Mouse (Mus musculus) gastrocnemius, adult 2 months (tissue): ENCODE results near the gene Dhx58. TPM values are rescaled to one million over a fixed set of nuclear protein-coding genes. Genes with fewer than 3 reads are reported as not detected.

ENCODE experiments used
- DNase-seq: peaks from one replicate; pipeline ENCODE4 v3.0.0; 2022
- H3K27ac ChIP-seq: fragments of 200-600 bp; 2 replicates; pipeline ENCODE4 v1.8.1; 2022; ENCODE audit warnings: mild to moderate bottlenecking
- H3K4me3 ChIP-seq: fragments of 200-600 bp; 2 replicates; pipeline ENCODE4 v1.8.1; 2022; ENCODE audit warnings: mild to moderate bottlenecking, moderate library complexity
- CTCF ChIP-seq: fragments of 200-600 bp; IDR thresholded peaks from 2 replicates; pipeline ENCODE4 v1.8.1; 2022; ENCODE audit warnings: antibody characterized with exemption, mild to moderate bottlenecking, moderate library complexity
- intact Hi-C: fragments of 180-260 bp; cut with DNase I; formaldehyde crosslinking; loops from one replicate; pipeline ENCODE4 v1.15.1; 2025
- long read RNA-seq, 2 experiments: library from polyadenylated mRNA; stranded (forward); transcript quantifications; one replicate each; pipeline ENCODE4 v2.0.0; 2021
- total RNA-seq, 2 experiments: library from RNA; stranded (reverse); gene quantifications; 2 replicates each; pipeline ENCODE4 v1.2.3; 2021

The Dhx58 gene
- under 1 TPM; 0.38 to 0.39 TPM for total RNA-seq
- long read RNA-seq, experiment 1: 0 reads
- long read RNA-seq, experiment 2, partial matches to known transcripts: 0 of 1 reads
- long read RNA-seq, experiment 2, other reads (novel, unspliced or antisense): 0 of 1 reads

- TF ChIP-seq CTCF: no peak
- peak; percentile 62 for DNase-seq
- intact Hi-C loops: loop anchor here (2.0 kb wide), 1 partner anchor 77 kb away; no protein-coding TSS in a partner anchor
- H3K27ac ChIP-seq: peak within 1 kb of the TSS; percentile 77
- peak within 1 kb of the TSS; percentile 65 for H3K4me3 ChIP-seq
Observed at GRCm38 (mm10) chr11:100703851-100704531, at the start of gene Dhx58. Gene Dhx58 (minus strand): TSS chr11:100704271.

DNA sequence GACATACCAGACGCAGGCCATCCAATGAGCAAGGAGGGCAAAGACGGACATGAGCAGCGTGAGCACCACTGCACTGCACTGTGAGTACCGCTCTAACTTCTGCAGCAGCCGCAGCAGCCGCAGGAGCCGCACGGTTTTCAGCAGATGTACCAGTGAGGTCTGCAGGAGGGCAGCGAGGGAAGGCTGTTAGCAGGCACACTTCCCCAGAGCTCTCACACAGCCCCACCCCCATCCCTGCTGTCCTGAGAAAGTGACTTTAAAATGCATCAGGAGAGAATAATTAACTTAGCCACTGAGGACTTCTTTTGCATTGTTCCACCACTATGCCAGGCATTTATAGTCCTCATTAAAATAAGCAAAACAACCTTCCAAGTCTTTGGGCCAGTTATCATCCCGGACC is 48.2 kb upstream of the Dhx58 start:
- no peak for TF ChIP-seq CTCF
- intact Hi-C loops: no loop called here
- no peak overlapping the region for H3K4me3 ChIP-seq
- no peak for DNase-seq
- H3K27ac ChIP-seq: no peak overlapping the region

DNA sequence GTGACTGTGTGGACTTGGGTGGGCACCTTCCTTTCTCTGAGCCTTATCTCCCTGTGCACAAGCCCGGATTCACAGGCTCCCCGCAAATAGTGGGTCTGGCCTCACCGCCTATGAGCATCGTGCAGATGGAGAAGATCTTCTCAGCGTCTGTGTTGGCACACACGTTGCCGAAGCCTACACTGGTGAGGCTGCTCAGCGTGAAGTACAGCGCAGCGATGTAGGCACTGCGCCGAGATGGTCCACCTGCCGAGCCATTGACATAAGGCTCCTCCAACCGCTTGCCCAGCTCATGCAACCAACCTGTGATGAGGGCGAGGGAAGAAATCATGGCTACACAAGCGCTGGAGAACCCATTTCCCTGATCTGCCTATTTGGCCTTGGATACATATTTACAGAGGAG is 46.1 kb upstream of the Dhx58 start:
- Histone ChIP-seq H3K27ac (no peak overlapping the region), H3K4me3 (no peak overlapping the region)
- no peak for TF ChIP-seq CTCF
- intact Hi-C loops: no loop called here
- no peak for DNase-seq

DNA sequence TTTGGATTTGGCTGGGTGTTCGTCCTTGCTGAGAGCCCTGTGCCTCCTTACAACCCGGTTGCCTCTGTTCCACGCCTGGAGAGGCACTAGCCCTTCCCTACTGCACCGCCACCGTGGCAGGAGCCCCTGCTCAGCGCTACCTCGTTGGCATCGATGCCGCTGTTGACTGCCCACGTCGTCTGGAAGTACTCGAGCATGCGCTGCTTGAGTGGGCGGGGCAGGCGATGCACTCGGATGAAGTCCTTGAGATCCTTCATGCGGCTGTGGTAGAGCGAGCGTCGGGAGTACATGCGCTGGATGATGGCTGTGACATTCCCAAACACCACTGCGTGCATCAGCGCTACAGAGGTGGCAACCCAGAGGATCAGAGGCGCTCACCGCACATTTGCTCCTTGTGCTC is 45.4 kb upstream of the Dhx58 start:
- Histone ChIP-seq H3K27ac (no peak overlapping the region), H3K4me3 (no peak overlapping the region)
- TF ChIP-seq CTCF: no peak
- DNase-seq: no peak
- intact Hi-C loops: no loop called here

DNA sequence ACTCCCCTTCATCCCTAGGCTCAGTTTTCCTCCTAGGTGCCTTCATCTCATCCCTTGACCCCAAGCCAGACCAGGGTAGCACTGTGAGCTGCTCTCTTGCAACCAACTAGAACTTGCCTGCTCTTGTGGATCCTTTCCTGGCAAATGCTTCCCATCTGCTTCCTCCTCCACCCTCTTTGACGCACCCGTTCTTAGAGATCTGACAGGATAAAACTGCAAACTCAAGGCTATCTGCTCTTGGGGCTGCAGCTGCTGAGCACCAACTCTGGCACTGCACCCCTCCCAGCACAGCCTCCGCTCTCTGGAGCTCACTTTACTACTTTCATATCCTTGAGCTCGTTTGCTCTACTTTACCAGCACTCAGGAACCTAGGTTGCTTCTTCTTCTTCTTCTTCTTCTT is 44.5 kb upstream of the Dhx58 start:
- no peak for DNase-seq
- intact Hi-C loops: no loop called here
- no peak overlapping the region for H3K27ac ChIP-seq

GRCm38 (mm10) chr11:100747114-100747513 is 43.0 kb upstream of the Dhx58 start:
- TF ChIP-seq CTCF: no peak
- H3K4me3 ChIP-seq: no peak overlapping the region
- intact Hi-C loops: no loop called here
- no peak overlapping the region for H3K27ac ChIP-seq
- DNase-seq: no peak

More for the DNA sequence above, 44.5 kb upstream of the Dhx58 start:
- no peak for TF ChIP-seq CTCF
- H3K4me3 ChIP-seq: no peak overlapping the region

DNA sequence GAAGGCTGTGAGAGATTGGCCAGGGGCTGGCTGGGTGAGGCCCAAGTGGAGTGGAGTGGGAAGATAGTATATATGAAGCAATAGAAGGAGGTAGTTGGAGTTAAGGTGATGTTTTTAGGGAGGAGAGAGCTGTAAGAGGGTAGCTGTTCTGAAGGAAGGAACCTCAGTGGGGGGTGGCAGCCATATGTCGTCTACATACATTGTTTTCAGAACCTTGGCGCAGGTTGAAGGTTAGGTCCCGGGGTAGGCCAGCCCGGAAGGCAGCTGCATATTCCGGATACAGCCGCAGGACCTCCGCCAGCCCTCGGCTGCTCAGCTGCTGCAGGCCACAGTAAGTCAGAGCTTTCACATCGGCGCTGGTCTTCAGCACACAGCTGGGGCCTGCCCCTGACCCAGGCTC is 42.5 kb upstream of the Dhx58 start:
- Histone ChIP-seq H3K4me3 (no peak overlapping the region), H3K27ac (no peak overlapping the region)
- TF ChIP-seq CTCF: no peak
- intact Hi-C loops: no loop called here
- no peak for DNase-seq

DNA sequence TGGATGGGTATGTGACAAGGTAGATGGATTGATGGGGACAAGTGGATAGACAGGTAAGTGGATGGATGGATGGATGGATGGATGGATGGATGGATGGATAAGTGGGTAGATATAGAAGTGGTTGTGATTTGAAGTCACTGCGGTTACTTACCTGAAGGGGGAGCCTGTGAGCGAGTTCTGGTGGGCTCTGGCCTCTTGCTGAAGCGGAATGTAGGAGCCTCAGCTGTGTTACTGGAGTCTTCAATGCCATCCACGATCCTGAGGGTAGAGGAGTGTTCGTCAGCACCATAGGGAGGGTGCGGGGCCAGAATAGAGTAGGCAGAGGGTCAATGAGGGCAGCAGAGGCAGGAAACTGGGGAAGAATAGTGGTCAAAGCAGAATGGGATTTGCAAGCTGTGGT is 41.0 kb upstream of the Dhx58 start:
- H3K4me3 ChIP-seq: no peak overlapping the region
- DNase-seq: peak; percentile 55
- intact Hi-C loops: loop anchor here (2.0 kb wide), 1 partner anchor 16 kb away; no protein-coding TSS in a partner anchor
- no peak overlapping the region for H3K27ac ChIP-seq
- TF ChIP-seq CTCF: peak; percentile 67

DNA sequence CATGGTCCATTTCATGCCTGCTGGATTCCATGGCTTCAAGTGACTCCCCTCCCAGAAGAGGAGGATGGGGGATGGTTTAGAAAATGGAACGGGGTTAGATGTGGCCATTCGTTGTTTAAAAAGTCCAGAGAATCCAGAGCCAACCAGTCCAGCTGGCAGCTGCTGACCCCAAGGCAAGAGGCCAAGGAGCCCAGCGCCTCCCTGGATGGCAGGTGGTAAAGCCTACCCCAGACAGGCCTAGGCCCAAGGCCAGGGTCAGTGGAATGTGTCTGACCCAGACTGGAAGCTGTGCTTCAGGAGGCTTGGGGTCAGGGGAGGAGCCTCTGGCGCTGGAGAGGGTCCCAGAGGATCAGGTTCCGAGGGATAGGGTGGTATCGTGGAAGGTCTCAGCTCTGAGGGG is 37.3 kb upstream of the Dhx58 start:
- H3K27ac ChIP-seq: 0 out of 2 replicates have a peak overlapping the region, but pooled peaks have one; percentile 8
- TF ChIP-seq CTCF: no peak
- intact Hi-C loops: no loop called here
- H3K4me3 ChIP-seq: no peak overlapping the region
- DNase-seq: peak; percentile 85

- TF ChIP-seq CTCF: no peak
- peak overlapping the region; percentile 92 for H3K4me3 ChIP-seq
- intact Hi-C loops: no loop called here
- no peak for DNase-seq
- H3K27ac ChIP-seq: peak overlapping the region; percentile 89
Observed at GRCm38 (mm10) chr11:100738749-100739148, 34.7 kb upstream of the Dhx58 start.

- no peak for TF ChIP-seq CTCF
- intact Hi-C loops: no loop called here
- Histone ChIP-seq H3K4me3 (peak within 1 kb of the TSS; percentile 92), H3K27ac (peak within 1 kb of the TSS; percentile 95)
- peak; percentile 99 for DNase-seq
Observed at GRCm38 (mm10) chr11:100738066-100738604, 34.1 kb upstream of the Dhx58 start, which contains the start of gene Rab5c. Gene Rab5c (minus strand): TSS chr11:100738215.

DNA sequence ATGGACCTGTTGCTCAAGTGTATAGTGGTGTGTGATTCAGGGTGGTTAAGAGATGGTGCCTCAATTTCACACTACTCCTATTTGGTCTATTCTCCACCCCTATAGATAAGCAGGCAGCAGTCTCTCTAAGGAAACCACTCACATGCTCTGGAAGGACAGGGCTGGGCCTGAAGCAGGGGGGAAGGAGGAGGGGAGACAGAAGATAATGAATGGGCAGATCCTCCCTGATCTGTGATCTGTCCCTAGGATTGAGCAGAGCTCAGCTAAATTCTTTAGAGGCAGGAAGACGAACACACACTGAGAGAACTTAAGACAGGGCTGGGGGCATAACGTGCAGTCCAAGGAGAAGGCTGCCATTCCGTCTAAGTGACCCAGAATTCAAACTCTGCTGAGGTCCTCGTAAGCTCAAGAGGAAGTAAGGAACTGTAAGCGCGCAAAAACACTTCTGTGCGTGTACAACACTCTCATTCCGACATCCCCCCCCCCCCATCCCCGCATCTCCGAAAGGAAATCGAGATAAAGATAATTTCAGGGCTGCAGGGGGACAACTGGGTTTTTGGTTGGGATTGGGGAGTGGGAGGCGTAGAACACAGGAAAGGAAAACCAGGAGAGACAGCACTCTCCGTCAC is 33.1 kb upstream of the Dhx58 start:
- intact Hi-C loops: no loop called here
- DNase-seq: no peak

DNA sequence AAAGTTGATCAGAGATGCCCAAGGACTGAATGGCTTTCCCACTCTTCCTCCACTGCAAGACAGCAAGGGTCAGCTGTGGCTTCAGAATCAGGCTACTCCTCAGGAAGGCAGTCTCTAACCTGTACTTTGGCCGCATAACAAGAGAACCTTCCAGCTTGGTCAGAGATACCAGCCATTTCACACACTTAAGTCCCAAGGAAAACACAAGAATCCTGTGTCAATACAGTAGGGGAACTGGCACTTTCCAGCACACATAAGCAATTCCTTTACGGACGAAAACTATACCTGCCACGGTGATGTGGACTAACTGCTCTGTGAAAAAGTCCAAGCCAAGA is 32.6 kb upstream of the Dhx58 start:
- no peak for TF ChIP-seq CTCF
- DNase-seq: no peak
- intact Hi-C loops: no loop called here
- H3K4me3 ChIP-seq: peak overlapping the region; percentile 92
- H3K27ac ChIP-seq: peak overlapping the region; percentile 95

More for the DNA sequence above, 33.1 kb upstream of the Dhx58 start:
- Histone ChIP-seq H3K27ac (peak overlapping the region; percentile 95), H3K4me3 (peak overlapping the region; percentile 92)
- TF ChIP-seq CTCF: no peak
